Mouse (Mus musculus): ENCODE data around the gene Ryr2. TPM values are rescaled to one million over a fixed set of nuclear protein-coding genes. Genes with fewer than 3 reads are reported as not detected.

Gene Ryr2
- polyA plus RNA-seq, 1 experiment from 2014 or later, result 6.1 TPM

DNA sequence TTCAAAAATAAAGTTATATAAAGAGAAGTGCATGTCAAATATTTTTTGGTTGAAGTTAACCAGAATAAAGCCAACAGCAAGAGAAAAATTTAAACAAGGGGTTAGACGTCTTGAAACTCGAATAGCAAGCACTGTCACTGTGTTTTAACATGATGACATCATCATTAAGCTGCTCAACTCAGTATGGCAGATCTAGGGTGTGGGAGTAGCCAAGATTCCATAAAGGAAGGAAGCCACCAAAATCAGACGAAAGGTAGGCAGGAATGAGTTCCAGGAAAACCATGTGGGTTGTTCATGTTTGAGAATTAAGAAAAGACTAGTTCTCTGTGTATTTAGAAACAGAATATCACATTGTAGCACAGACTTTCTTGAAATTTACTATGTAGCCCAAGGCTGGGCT is 192.1 kb downstream of the Ryr2 start:
- no peak overlapping the region for H3K9ac ChIP-seq (replicated peaks; ENCODE audit: low read length)
- H3K4me2 ChIP-seq (ENCODE audit: low read length), result no peak overlapping the region
- no peak overlapping the region for H3K27ac ChIP-seq (replicated peaks; ENCODE audit: low read depth, low read length)
- H3K4me1 ChIP-seq (ENCODE audit: control insufficient read depth, insufficient read depth, low read length), result no peaks in the 10 kb centered on the region
- H3K36me3 ChIP-seq (ENCODE audit: control insufficient read depth, insufficient read depth, low read length), result no peaks in the 10 kb centered on the region
- no peak for ATAC-seq (ENCODE audit: low FRiP score, low TSS enrichment)
- no peak for DNase-seq
- H3K9me3 ChIP-seq (ENCODE audit: control insufficient read depth, low read length), result no peaks in the 10 kb centered on the region
- no peak overlapping the region for H3K4me3 ChIP-seq (replicated peaks; ENCODE audit: low read depth, low read length)
- no peaks in the 10 kb centered on the region for H3K27me3 ChIP-seq (ENCODE audit: control insufficient read depth, insufficient read depth, low read length)
- 80% methylated on average over 3 of the region's 3 CpGs for WGBS

DNA sequence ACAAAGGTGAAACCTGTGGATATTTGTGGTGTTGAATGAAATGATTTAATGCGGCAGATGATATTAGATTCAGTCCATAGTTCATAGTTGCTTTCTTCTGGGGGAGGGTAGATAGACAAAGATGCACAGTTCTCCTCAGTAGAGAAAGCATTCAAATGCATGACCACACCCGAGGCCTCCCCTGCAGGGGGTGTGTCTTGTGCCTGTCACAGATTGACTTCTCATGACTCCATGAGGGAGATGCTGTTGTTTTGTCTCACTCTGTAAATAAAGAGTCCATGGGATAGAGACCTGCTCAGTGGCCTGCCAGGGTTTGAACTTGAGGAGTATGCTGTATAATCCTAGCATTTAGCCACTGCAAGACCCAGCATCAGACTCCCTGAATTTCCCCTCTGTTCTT is 194.5 kb downstream of the Ryr2 start:
- Histone ChIP-seq H3K4me3 (replicated peaks; ENCODE audit: low read depth, low read length) (no peak overlapping the region), H3K27ac (replicated peaks; ENCODE audit: low read depth, low read length) (no peak overlapping the region), H3K27me3 (ENCODE audit: control insufficient read depth, insufficient read depth, low read length) (no peaks in the 10 kb centered on the region), H3K4me2 (ENCODE audit: low read length) (no peak overlapping the region), H3K9me3 (ENCODE audit: control insufficient read depth, low read length) (no peaks in the 10 kb centered on the region), H3K36me3 (ENCODE audit: control insufficient read depth, insufficient read depth, low read length) (no peaks in the 10 kb centered on the region), H3K9ac (replicated peaks; ENCODE audit: low read length) (no peak overlapping the region), H3K4me1 (ENCODE audit: control insufficient read depth, insufficient read depth, low read length) (no peaks in the 10 kb centered on the region)
- ATAC-seq (ENCODE audit: low FRiP score, low TSS enrichment) (no peak), DNase-seq (no peak)
- WGBS, result 72% methylated on average over 2 of the region's 2 CpGs

DNA sequence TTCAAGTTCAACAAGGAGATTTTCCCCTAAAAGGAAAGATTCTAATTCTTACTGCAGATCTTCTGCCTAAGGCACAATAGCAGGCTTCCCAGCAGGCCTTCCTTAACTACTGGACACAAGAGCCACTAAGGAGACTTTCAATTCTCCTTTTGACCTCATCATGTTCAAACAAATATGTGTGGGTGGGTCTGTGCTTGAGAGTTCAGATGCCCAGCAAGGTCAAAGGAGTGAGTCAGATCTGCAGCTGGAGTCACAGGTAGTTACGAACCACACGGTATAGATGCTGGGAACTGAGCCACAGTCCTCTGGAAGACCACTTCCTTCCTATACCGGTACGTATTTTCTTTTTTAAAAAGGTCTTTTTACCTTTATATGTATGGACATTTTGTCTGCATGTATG is 198.6 kb downstream of the Ryr2 start:
- 0 out of 2 replicates have a peak, but pooled peaks cover 3% of the 10 kb centered on the region for H3K4me1 ChIP-seq (ENCODE audit: control insufficient read depth, insufficient read depth, low read length)
- no peaks in the 10 kb centered on the region for H3K27me3 ChIP-seq (ENCODE audit: control insufficient read depth, insufficient read depth, low read length)
- 87% methylated on average over 4 of the region's 4 CpGs for WGBS
- H3K36me3 ChIP-seq (ENCODE audit: control insufficient read depth, insufficient read depth, low read length), result no peaks in the 10 kb centered on the region
- ATAC-seq (ENCODE audit: low FRiP score, low TSS enrichment) (no peak), DNase-seq (no peak)
- H3K4me3 ChIP-seq (replicated peaks; ENCODE audit: low read depth, low read length), result no peak overlapping the region
- H3K4me2 ChIP-seq (ENCODE audit: low read length), result no peak overlapping the region
- H3K9ac ChIP-seq (replicated peaks; ENCODE audit: low read length), result no peak overlapping the region
- no peak overlapping the region for H3K27ac ChIP-seq (replicated peaks; ENCODE audit: low read depth, low read length)
- no peaks in the 10 kb centered on the region for H3K9me3 ChIP-seq (ENCODE audit: control insufficient read depth, low read length)

DNA sequence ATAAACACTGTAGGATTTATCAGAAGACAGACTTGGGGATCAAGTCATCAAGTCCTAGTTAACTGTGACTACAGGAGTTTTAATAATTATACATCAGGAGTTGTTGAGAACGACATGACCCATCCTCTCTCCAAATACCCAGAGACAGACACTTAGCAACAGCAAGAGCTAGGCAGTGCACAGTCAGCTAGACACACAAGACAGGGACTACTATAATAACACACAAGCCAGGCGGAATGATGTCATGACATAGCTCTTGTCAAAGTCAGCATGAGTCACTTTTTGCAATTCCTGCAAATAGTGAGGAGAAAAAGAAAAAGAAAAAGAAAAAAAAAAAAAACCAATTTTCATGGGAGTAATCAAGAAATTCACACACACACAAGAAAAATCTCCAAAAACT is 201.6 kb downstream of the Ryr2 start:
- Histone ChIP-seq H3K27ac (replicated peaks; ENCODE audit: low read depth, low read length) (no peak overlapping the region), H3K9ac (replicated peaks; ENCODE audit: low read length) (no peak overlapping the region), H3K27me3 (ENCODE audit: control insufficient read depth, insufficient read depth, low read length) (no peaks in the 10 kb centered on the region), H3K4me2 (ENCODE audit: low read length) (no peak overlapping the region), H3K4me1 (ENCODE audit: control insufficient read depth, insufficient read depth, low read length) (0 out of 2 replicates have a peak, but pooled peaks cover 3% of the 10 kb centered on the region), H3K36me3 (ENCODE audit: control insufficient read depth, insufficient read depth, low read length) (no peaks in the 10 kb centered on the region), H3K9me3 (ENCODE audit: control insufficient read depth, low read length) (no peaks in the 10 kb centered on the region), H3K4me3 (replicated peaks; ENCODE audit: low read depth, low read length) (no peak overlapping the region)
- DNase-seq (no peak), ATAC-seq (ENCODE audit: low FRiP score, low TSS enrichment) (no peak)
- WGBS, result 73% methylated on average over 2 of the region's 2 CpGs

DNA sequence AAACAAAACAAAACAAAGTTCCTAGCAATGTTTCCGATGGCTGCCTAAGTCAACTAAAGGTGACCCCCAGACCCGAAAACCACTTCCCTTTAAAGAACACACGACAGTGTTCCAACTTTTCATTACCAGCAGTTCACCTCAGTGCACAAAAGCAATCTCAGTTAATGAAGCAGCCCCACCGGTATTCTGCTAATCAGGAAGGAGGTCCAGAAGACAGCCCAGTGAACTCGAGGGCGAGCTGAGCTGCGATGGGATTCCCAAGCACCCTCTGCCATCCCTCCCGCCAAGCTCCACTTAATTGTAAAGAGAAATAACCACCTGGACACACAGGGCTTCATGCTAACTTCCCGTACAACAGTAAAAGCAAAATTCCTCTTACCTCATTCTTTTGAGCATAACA is 203.5 kb downstream of the Ryr2 start:
- Histone ChIP-seq H3K36me3 (ENCODE audit: control insufficient read depth, insufficient read depth, low read length) (no peaks in the 10 kb centered on the region), H3K4me1 (ENCODE audit: control insufficient read depth, insufficient read depth, low read length) (0 out of 2 replicates have a peak, but pooled peaks cover 3% of the 10 kb centered on the region), H3K4me3 (replicated peaks; ENCODE audit: low read depth, low read length) (no peak overlapping the region), H3K27ac (replicated peaks; ENCODE audit: low read depth, low read length) (no peak overlapping the region), H3K9me3 (ENCODE audit: control insufficient read depth, low read length) (no peaks in the 10 kb centered on the region), H3K9ac (replicated peaks; ENCODE audit: low read length) (no peak overlapping the region), H3K4me2 (ENCODE audit: low read length) (no peak overlapping the region; the same call in 1 of the 2 replicates), H3K27me3 (ENCODE audit: control insufficient read depth, insufficient read depth, low read length) (no peaks in the 10 kb centered on the region)
- 44% methylated on average over 9 of the region's 9 CpGs for WGBS
- ATAC-seq (ENCODE audit: low FRiP score, low TSS enrichment) (no peak), DNase-seq (no peak)

DNA sequence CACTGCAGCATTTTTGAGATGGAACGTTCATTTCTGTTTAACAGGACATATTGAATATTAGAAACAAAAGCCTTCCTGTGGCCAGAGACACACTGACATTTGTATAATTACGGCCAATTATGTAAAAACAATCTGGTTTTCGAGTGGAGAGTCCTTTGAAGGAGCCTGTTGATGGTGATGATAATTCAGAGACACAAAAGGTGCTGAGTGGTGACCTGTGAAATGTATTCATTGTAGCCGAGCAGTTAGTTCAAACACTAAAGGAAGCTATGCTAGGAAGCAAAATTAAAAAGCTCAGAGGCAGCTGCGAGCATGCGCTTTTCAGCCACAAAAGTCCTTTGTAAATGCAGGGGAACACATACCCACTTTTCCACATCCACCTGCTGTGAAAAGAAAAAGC is 203.9 kb downstream of the Ryr2 start:
- Histone ChIP-seq H3K9me3 (ENCODE audit: control insufficient read depth, low read length) (no peaks in the 10 kb centered on the region), H3K27ac (replicated peaks; ENCODE audit: low read depth, low read length) (no peak overlapping the region), H3K4me2 (ENCODE audit: low read length) (no peak overlapping the region), H3K4me1 (ENCODE audit: control insufficient read depth, insufficient read depth, low read length) (0 out of 2 replicates have a peak, but pooled peaks cover 3% of the 10 kb centered on the region), H3K9ac (replicated peaks; ENCODE audit: low read length) (no peak overlapping the region), H3K36me3 (ENCODE audit: control insufficient read depth, insufficient read depth, low read length) (no peaks in the 10 kb centered on the region), H3K4me3 (replicated peaks; ENCODE audit: low read depth, low read length) (no peak overlapping the region), H3K27me3 (ENCODE audit: control insufficient read depth, insufficient read depth, low read length) (no peaks in the 10 kb centered on the region)
- WGBS, result 35% methylated on average over 6 of the region's 6 CpGs
- ATAC-seq (ENCODE audit: low FRiP score, low TSS enrichment) (no peak), DNase-seq (no peak)

DNA sequence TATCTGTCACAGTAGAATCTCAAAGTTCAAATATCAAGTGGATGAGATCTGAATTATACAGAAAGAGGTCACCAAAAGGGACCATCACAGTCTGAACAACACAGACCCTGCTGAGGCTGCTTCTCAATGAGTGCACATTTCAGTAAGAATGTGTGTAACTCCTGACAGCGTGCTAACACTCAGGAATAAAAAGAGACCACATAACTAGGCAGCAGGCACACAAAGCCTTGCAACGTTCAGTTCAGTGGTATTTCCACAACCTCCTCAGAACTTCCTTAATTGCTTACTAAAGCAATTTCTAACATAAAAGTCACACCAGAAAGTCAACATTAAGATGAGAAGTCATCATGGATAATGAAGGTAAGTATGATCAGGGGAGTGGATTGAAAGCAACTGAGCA is 206.1 kb downstream of the Ryr2 start:
- DNase-seq (no peak), ATAC-seq (ENCODE audit: low FRiP score, low TSS enrichment) (no peak)
- Histone ChIP-seq H3K9me3 (ENCODE audit: control insufficient read depth, low read length) (no peaks in the 10 kb centered on the region), H3K27me3 (ENCODE audit: control insufficient read depth, insufficient read depth, low read length) (no peaks in the 10 kb centered on the region), H3K36me3 (ENCODE audit: control insufficient read depth, insufficient read depth, low read length) (no peaks in the 10 kb centered on the region), H3K9ac (replicated peaks; ENCODE audit: low read length) (no peak overlapping the region), H3K4me3 (replicated peaks; ENCODE audit: low read depth, low read length) (no peak overlapping the region), H3K27ac (replicated peaks; ENCODE audit: low read depth, low read length) (no peak overlapping the region), H3K4me1 (ENCODE audit: control insufficient read depth, insufficient read depth, low read length) (0 out of 2 replicates have a peak, but pooled peaks cover 3% of the 10 kb centered on the region), H3K4me2 (ENCODE audit: low read length) (no peak overlapping the region)
- 81% methylated on average over 2 of the region's 2 CpGs for WGBS

DNA sequence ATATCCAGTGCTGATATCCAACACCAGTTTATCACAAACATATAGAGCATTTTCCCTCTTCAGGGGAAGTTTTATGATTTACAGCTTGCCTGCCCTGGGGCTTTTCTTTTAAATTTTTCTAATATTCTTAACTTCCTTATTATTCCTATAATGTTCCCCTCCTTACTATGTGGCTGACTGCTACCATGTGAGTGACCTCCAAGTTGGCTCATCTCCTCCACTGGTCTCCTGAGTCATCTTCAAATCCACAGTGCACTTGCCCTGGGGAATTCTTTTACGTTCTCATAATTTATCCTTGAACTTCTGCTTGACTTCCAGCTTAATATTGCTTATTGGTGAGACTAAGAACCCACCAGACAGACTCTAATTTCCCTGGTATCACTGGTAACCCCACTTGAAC is 211.1 kb downstream of the Ryr2 start:
- no peak overlapping the region for H3K4me2 ChIP-seq (ENCODE audit: low read length)
- WGBS, result 58% methylated on average over 1 of the region's 1 CpGs
- DNase-seq, result no peak
- no peaks in the 10 kb centered on the region for H3K36me3 ChIP-seq (ENCODE audit: control insufficient read depth, insufficient read depth, low read length)
- no peak overlapping the region for H3K27ac ChIP-seq (replicated peaks; ENCODE audit: low read depth, low read length)
- no peaks in the 10 kb centered on the region for H3K27me3 ChIP-seq (ENCODE audit: control insufficient read depth, insufficient read depth, low read length)
- no peak overlapping the region for H3K9ac ChIP-seq (replicated peaks; ENCODE audit: low read length)
- no peak overlapping the region for H3K4me3 ChIP-seq (replicated peaks; ENCODE audit: low read depth, low read length)
- ATAC-seq (ENCODE audit: low FRiP score, low TSS enrichment), result no peak
- no peaks in the 10 kb centered on the region for H3K4me1 ChIP-seq (ENCODE audit: control insufficient read depth, insufficient read depth, low read length)
- H3K9me3 ChIP-seq (ENCODE audit: control insufficient read depth, low read length), result no peaks in the 10 kb centered on the region

DNA sequence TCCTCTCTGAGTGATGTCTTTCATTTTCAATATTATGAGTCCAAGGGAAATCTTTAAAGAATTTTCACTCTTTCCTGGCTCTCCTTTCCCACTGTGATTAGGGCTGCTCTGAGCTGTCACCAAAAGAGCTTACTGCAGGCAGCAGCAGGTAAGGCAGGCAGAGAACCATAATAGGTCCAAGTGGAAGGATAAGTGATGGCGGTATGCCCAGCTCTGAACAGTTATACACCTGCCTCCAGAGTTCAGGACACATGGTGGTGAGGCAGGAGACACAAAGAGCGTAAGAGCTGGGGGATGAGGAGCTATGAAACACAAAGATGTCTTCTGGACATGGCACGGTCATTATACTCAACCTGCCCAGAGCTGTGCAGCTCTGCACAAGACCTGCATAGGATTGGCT is 215.0 kb downstream of the Ryr2 start:
- DNase-seq, result no peak
- H3K4me3 ChIP-seq (replicated peaks; ENCODE audit: low read depth, low read length), result no peak overlapping the region
- H3K27ac ChIP-seq (replicated peaks; ENCODE audit: low read depth, low read length), result no peak overlapping the region
- H3K36me3 ChIP-seq (ENCODE audit: control insufficient read depth, insufficient read depth, low read length), result no peaks in the 10 kb centered on the region
- no peaks in the 10 kb centered on the region for H3K9me3 ChIP-seq (ENCODE audit: control insufficient read depth, low read length)
- H3K9ac ChIP-seq (replicated peaks; ENCODE audit: low read length), result no peak overlapping the region
- ATAC-seq (ENCODE audit: low FRiP score, low TSS enrichment), result no peak
- 87% methylated on average over 3 of the region's 3 CpGs for WGBS
- H3K4me2 ChIP-seq (ENCODE audit: low read length), result no peak overlapping the region
- no peaks in the 10 kb centered on the region for H3K27me3 ChIP-seq (ENCODE audit: control insufficient read depth, insufficient read depth, low read length)
- no peaks in the 10 kb centered on the region for H3K4me1 ChIP-seq (ENCODE audit: control insufficient read depth, insufficient read depth, low read length)
